Mouse (Mus musculus): ENCODE measurements around the gene Cd28. TPM values are rescaled to one million over a fixed set of nuclear protein-coding genes. Genes with fewer than 3 reads are reported as not detected.

Cd28 gene
- polyA plus RNA-seq (2017; shearing (Covaris generic)) = 579 TPM

DNA sequence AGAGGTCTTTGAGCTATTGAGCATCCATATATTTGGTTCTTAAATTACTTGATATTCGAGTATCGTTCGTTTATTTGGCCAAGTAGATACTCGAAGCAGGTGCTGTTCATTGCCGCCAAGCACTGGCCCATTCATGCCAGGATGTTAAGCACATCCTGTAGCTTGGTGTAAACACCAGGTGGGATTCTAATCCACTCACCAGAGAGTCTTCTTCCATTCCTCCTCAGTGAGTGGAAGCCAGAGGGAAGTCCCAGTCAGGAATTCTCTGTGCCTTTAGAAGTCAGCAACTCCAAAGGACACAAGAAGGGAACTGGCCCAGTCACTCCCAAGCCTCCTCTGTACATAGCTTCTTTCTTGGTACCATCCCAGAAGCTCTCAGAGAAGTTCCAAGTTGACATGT lies at the start of gene Cd28:
Gene Cd28, plus strand, starts transcription at position 234 of the 400 bp plus-strand sequence.

Other genes starting within 250 kb of the Cd28 start
- gene Raph1, start 149.7 kb upstream of the Cd28 start, polyA plus RNA-seq (2017; shearing (Covaris generic)) = 8.2 TPM
- gene Ctla4, start 170.2 kb downstream of the Cd28 start, polyA plus RNA-seq (2017; shearing (Covaris generic)) = 232 TPM